Comparison of ENCODE assay signal across 9 mouse cellular contexts in genomic region chr6:51332841-51333240, GRCm38 (mm10).
DNase-seq lines count a peak whose midpoint lies in the region; ATAC-seq and TF ChIP-seq lines count a peak whose summit lies in the region.
"Had no signal": no experiment of that assay in that cellular context is flagged by ENCODE, and none has a peak within 500 bp of the region (broad histone marks: within the 10 kb centered on the region; RNA-seq: fewer than 3 reads in every experiment).

No protein-coding gene starts in this region.

- no peaks in the 10 kb centered on the region; the same call in 1 of the 2 replicates for H3K4me1 ChIP-seq in lung, postnatal 0 days (ENCODE audit: insufficient read depth, low read depth, low read length)
- no peaks in the 10 kb centered on the region for H3K4me1 ChIP-seq in lung, adult 2 months (ENCODE audit: control insufficient read depth, insufficient read depth, low read length)
- H3K4me1 ChIP-seq in heart, embryonic 16.5 days (ENCODE audit: control insufficient read depth, insufficient read depth, low read length) = peaks cover 49% of the 10 kb centered on the region

- no peak overlapping the region for H3K27ac ChIP-seq in lung, postnatal 0 days (ENCODE audit: low read length)
- peak overlapping the region; percentile 87 for H3K27ac ChIP-seq in heart, embryonic 16.5 days (ENCODE audit: low read length)

- TF ChIP-seq CTCF in lung, postnatal 0 days (IDR thresholded peaks at IDR 0.05) = no peak
- no peak for TF ChIP-seq CTCF in lung, adult 2 months (IDR thresholded peaks at IDR 0.05; ENCODE audit: insufficient read depth, low read length)

- no peaks in the 10 kb centered on the region for H3K9me3 ChIP-seq in lung, postnatal 0 days (ENCODE audit: low read length)
- H3K9me3 ChIP-seq in heart, embryonic 16.5 days (replicated peaks; ENCODE audit: control insufficient read depth, low read length) = no peaks in the 10 kb centered on the region

- ATAC-seq in lung, postnatal 0 days = no peak; the same call in 1 of the 2 replicates
- ATAC-seq in heart, embryonic 16.5 days (replicated peaks; ENCODE audit: extremely low read depth, insufficient read depth, low FRiP score) = no peak

- DNase-seq in cerebellum, postnatal 14 days = peak; percentile 22 to 30
- DNase-seq in cerebellum, postnatal 36 days = no peak
- DNase-seq in lung, postnatal 0 days (ENCODE audit: low spot score) = peak; percentile 37
- no peak for DNase-seq in lung, adult 2 months
- peak; percentile 54 for DNase-seq in ovary, postnatal 36 days (ENCODE audit: low spot score)
- no peak for DNase-seq in yolk sac, embryonic 10.5 days (ENCODE audit: low spot score)
- DNase-seq in right cerebral cortex, adult 2 months (ENCODE audit: low spot score in 2 of 2) = no peak
- DNase-seq: B cell, adult 2 months had no signal

- no peak for TF ChIP-seq POLR2A in lung, adult 2 months (IDR thresholded peaks at IDR 0.05; ENCODE audit: borderline replicate concordance, extremely low read depth, low read depth, low read length)

- TF ChIP-seq EP300 in lung, postnatal 0 days (IDR thresholded peaks at IDR 0.05) = no peak

- H3K4me2 ChIP-seq in lung, postnatal 0 days (replicated peaks; ENCODE audit: low read depth, low read length) = 0 out of 2 replicates have a peak overlapping the region, but pooled peaks have one; percentile 11
- no peak overlapping the region for H3K4me2 ChIP-seq in heart, embryonic 16.5 days (ENCODE audit: low read depth, low read length)

- no peaks in the 10 kb centered on the region for H3K27me3 ChIP-seq in lung, postnatal 0 days (replicated peaks; ENCODE audit: insufficient read depth, low read length)
- H3K27me3 ChIP-seq in heart, embryonic 16.5 days (ENCODE audit: control insufficient read depth, insufficient read depth, low read length) = no peaks in the 10 kb centered on the region

- no peaks in the 10 kb centered on the region for H3K36me3 ChIP-seq in lung, postnatal 0 days (ENCODE audit: insufficient read depth, low read length)
- no peaks in the 10 kb centered on the region for H3K36me3 ChIP-seq in heart, embryonic 16.5 days (ENCODE audit: control insufficient read depth, insufficient read depth)

- H3K9ac ChIP-seq in lung, postnatal 0 days (replicated peaks; ENCODE audit: low read depth) = no peak overlapping the region
- no peak overlapping the region for H3K9ac ChIP-seq in heart, embryonic 16.5 days (ENCODE audit: low read length)

- no peak overlapping the region for H3K4me3 ChIP-seq in lung, postnatal 0 days (ENCODE audit: low read depth, low read length)
- H3K4me3 ChIP-seq in lung, adult 2 months (replicated peaks; ENCODE audit: extremely low read depth, low read depth, low read length) = no peak overlapping the region
- H3K4me3 ChIP-seq in heart, embryonic 16.5 days (ENCODE audit: low read length) = no peak overlapping the region

- 57% methylated on average over 11 of the region's 11 CpGs for WGBS in lung, postnatal 0 days
- WGBS in lung, adult 2 months = 53% methylated on average over 11 of the region's 11 CpGs
- 65% methylated on average over 11 of the region's 11 CpGs for WGBS in heart, embryonic 16.5 days

Comparison
In these comparisons a context has a peak if more than half of its experiments do, and no peak if none do; other contexts are left out.
1. DNase-seq: peak in cerebellum, postnatal 14 days (2 of 2), lung, postnatal 0 days (single experiment) and ovary, postnatal 36 days (single experiment); none in cerebellum, postnatal 36 days (0 of 2), lung, adult 2 months (single experiment), yolk sac, embryonic 10.5 days (single experiment) and right cerebral cortex, adult 2 months (0 of 2).